Mouse (Mus musculus): Measurements from ENCODE around the gene Kif2a. TPM values are rescaled to one million over a fixed set of nuclear protein-coding genes. Genes with fewer than 3 reads are reported as not detected.

Gene Kif2a
- 31.7 and 31.8 TPM in 2 replicates for polyA plus RNA-seq (2012; rRNA removed)

DNA sequence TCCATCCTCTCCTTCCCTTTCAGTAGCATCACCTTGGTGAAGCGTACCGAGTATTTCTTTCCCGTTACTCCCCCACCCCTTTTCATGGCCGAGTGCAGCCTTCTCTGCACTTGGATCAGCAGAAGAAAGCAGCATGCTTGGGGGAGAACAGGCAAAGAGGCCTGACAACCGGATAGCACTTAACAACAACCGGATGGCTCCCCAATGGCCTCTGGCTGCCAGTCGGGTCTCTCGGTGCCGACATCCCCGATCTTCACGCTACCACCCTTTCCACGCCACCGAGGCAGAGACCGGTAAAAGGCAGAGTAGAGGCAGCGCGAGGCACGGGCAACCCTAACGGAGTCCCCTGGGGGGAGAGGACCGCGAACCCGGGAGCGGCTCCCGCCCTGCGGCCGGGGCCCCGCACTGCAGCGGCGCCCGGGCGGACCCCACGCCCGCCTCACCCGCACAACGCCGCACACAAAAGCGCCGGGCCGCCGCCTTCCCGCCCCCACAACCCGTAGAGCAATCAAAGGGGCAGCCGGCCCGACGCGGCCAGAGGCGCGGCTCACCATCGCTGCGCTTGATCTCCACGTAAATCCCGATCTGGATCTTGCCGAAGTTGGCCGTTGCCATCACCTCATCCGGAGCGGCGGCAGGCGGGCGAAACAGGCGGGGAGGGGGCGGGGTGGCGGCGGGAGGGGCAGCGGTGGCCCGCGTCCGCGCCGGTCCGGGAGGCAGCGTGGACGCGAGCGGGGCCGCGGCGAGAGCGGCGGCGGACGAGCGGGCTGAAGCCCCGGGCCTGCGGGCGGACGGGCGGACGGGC is at the start of gene Kif2a:
Kif2a (minus strand) TSS at position 666 of the 805 bp plus-strand sequence.
- peak within 1 kb of the TSS; percentile 87 for H3K27ac ChIP-seq (ENCODE audit: insufficient read depth, low read length)
- no peak for TF ChIP-seq POLR2A (IDR thresholded peaks at IDR 0.05; ENCODE audit: extremely low read depth, insufficient read depth, low read length)
- peak within 1 kb of the TSS; percentile 92 for H3K4me3 ChIP-seq (ENCODE audit: insufficient read depth, low read length)
- peaks cover 3% of the 10 kb centered on the region for H3K4me1 ChIP-seq (ENCODE audit: control insufficient read depth, insufficient read depth, low read length)

DNA sequence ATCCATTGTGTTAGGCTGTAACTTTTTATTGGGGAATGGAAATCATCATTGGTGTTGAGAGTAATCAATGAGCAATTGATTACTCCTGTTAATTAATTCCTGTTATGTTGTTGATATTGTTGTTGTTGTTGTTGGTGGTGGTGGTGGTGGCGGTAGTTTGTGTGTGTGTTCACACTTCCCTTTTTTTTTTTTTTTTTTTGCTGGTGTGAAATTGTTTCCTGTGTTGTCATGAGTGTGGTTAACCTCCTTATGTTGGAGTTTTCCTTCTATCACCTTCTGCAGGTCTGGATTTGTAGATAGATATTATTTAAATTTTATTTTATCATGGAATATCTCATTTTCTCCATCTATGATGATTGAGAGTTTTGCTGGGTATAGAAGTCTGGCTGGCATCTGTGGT is 47.1 kb upstream of the Kif2a start:
- Histone ChIP-seq H3K4me1 (ENCODE audit: control insufficient read depth, insufficient read depth, low read length) (no peaks in the 10 kb centered on the region), H3K4me3 (ENCODE audit: insufficient read depth, low read length) (no peak overlapping the region), H3K27ac (ENCODE audit: insufficient read depth, low read length) (no peak overlapping the region)
- no peak for TF ChIP-seq CTCF (IDR thresholded peaks at IDR 0.05; ENCODE audit: extremely low read depth, insufficient read depth, low read length)
- no peak for TF ChIP-seq POLR2A (IDR thresholded peaks at IDR 0.05; ENCODE audit: extremely low read depth, insufficient read depth, low read length)

DNA sequence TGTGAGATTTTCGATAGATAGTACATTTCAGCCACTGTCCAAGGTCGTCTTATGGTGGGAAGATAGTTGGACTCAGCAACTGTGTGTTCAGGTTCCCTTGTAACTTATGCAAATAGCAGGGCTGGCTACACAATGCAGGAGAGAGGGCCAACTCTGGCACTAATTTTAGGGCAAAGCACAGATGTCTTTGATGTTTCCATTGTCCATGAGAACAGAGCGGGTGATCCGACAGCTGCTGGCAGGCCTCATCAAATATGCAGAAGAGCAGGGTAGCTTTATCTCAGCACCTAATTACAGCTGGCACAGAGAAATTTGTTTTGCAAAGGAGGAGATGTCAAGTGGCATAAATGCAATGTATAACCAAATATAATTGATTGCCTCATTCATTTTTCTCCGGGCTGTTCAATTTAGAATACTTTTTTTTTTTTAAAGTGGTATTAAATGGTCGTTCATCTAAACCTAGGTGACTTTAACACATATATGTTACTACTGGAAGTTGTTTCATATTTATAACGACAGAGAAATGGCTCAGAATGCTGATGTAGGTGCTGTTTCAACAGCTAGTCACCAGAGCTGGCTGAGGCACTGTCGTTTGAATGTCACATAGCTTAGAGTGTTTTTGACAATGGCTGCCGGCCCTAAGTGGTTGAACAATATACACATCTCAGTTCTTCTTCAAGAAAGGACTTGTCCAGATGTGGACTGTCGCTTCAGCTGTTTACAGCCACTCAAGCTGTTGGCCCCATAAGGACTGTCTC is 43.4 kb upstream of the Kif2a start:
- Histone ChIP-seq H3K4me3 (ENCODE audit: insufficient read depth, low read length) (no peak overlapping the region), H3K4me1 (ENCODE audit: control insufficient read depth, insufficient read depth, low read length) (no peaks in the 10 kb centered on the region), H3K27ac (ENCODE audit: insufficient read depth, low read length) (no peak overlapping the region)
- TF ChIP-seq CTCF (IDR thresholded peaks at IDR 0.05; ENCODE audit: extremely low read depth, insufficient read depth, low read length) (no peak), POLR2A (IDR thresholded peaks at IDR 0.05; ENCODE audit: extremely low read depth, insufficient read depth, low read length) (no peak)

DNA sequence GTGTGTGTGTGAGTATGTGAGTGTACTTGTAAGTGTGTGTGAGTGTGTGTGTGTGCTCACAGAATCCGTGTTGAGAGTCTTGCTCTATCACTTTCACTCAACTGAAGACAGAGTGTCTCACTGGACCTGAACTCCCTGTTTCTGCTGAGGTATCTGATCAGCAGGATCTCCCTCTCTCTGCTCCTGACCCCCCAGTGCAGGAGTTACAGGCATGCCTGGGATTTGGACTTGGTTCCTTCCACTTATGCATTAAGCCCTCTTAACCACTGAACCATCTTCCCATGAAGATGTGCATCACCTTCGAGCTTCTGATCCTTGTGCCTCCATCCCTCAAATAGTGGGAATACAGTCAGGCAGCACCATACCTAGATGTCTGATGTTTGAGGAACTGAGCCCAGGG is 42.3 kb upstream of the Kif2a start:
- Histone ChIP-seq H3K4me3 (ENCODE audit: insufficient read depth, low read length) (no peak overlapping the region), H3K27ac (ENCODE audit: insufficient read depth, low read length) (no peak overlapping the region), H3K4me1 (ENCODE audit: control insufficient read depth, insufficient read depth, low read length) (no peaks in the 10 kb centered on the region)
- TF ChIP-seq POLR2A (IDR thresholded peaks at IDR 0.05; ENCODE audit: extremely low read depth, insufficient read depth, low read length) (no peak), CTCF (IDR thresholded peaks at IDR 0.05; ENCODE audit: extremely low read depth, insufficient read depth, low read length) (no peak)

DNA sequence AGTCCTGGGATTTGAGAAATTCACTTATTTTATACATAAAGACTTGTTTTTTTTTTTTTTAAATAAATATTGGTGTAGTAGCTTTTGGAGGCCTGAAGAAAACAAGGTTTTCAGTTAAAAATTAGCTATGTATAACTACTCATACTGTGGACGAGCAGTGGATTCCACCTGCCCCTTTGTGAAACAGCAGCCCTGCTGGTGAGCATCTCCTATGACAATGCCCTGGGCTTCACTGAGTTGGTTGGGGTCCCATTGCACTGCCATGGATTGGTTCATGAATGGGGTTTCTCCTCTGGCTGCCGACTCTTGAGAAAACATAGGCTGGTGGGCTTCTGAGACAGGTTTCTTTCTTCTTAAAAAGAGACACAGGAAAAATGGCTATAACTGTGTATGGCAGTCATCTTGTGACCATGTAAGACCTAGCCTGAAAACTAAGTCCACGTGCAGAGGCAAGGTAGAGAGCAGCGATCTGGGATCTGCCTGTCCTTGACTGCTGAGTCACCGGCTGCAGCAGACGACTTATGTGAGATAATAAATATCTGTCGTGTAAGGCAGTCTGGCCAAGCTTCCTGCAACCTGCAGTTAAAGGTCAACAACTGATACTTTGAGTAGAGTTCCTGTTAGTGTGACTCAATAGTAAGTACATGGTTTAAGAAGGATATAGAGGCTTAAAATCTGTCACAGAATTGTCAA is 41.3 kb upstream of the Kif2a start:
- Histone ChIP-seq H3K4me3 (ENCODE audit: insufficient read depth, low read length) (no peak overlapping the region), H3K27ac (ENCODE audit: insufficient read depth, low read length) (no peak overlapping the region), H3K4me1 (ENCODE audit: control insufficient read depth, insufficient read depth, low read length) (no peaks in the 10 kb centered on the region)
- TF ChIP-seq POLR2A (IDR thresholded peaks at IDR 0.05; ENCODE audit: extremely low read depth, insufficient read depth, low read length) (no peak), CTCF (IDR thresholded peaks at IDR 0.05; ENCODE audit: extremely low read depth, insufficient read depth, low read length) (no peak)

DNA sequence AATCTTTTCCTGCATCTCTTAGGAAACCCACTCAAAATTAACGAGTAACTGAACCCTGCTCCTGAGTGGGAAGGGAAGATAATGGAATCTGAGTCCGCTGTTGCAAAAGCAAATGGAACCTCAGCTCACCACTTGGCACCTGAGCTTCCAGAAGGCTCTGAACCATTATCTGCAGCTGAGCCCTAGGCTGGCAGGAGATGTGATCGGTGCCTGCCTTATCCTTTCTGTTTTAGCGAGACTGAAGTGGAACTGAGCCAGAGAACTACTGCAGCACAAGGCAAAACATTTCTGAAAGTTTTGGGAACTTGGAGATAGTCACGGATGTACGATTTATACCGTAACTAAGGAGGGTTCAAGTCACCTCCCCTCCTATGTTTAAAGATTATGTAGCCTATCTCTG is 38.2 kb upstream of the Kif2a start:
- H3K27ac ChIP-seq (ENCODE audit: insufficient read depth, low read length): no peak overlapping the region
- TF ChIP-seq CTCF (IDR thresholded peaks at IDR 0.05; ENCODE audit: extremely low read depth, insufficient read depth, low read length) (no peak), POLR2A (IDR thresholded peaks at IDR 0.05; ENCODE audit: extremely low read depth, insufficient read depth, low read length) (no peak)
- H3K4me3 ChIP-seq (ENCODE audit: insufficient read depth, low read length): no peak overlapping the region
- no peaks in the 10 kb centered on the region for H3K4me1 ChIP-seq (ENCODE audit: control insufficient read depth, insufficient read depth, low read length)

DNA sequence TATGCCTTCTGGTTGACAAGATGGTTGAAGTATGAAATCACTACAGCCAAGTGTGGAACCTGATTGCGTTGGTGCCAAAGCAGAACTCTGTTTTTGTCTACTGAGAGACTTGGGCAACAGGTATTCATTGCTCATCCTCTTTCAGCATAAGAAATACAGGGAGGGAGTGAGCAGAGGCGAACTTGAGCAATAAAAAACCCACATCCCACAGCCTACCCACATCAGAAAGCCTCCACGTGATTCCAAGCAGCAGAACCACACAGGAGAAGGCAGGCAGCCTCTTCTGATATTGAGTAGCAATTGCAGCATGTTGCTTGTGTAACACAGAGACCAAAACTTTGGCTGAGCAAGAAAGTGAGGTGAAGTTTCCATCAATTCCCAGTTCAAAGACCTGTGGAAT is 37.5 kb upstream of the Kif2a start:
- H3K4me1 ChIP-seq (ENCODE audit: control insufficient read depth, insufficient read depth, low read length): no peaks in the 10 kb centered on the region
- TF ChIP-seq POLR2A (IDR thresholded peaks at IDR 0.05; ENCODE audit: extremely low read depth, insufficient read depth, low read length) (no peak), CTCF (IDR thresholded peaks at IDR 0.05; ENCODE audit: extremely low read depth, insufficient read depth, low read length) (no peak)
- no peak overlapping the region for H3K4me3 ChIP-seq (ENCODE audit: insufficient read depth, low read length)
- no peak overlapping the region for H3K27ac ChIP-seq (ENCODE audit: insufficient read depth, low read length)

DNA sequence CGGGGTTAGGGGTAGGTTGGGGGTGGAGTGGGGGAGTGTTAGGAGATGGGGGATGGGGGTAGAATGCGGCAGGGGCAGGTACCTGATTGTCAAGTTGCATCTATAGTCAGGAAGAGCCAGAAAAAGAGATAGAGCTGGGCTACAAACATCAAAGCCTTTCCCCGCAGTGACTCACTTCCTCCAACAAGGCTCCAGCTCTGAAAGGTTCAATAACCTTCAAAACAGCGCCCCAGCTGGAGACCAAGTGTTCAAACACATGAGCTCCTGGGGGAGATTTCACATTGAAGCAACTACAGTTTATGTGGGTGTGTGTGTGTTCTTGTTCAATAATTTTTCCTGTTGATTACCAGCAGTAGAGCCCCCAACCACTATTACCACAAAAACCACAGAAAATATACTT is 34.4 kb upstream of the Kif2a start:
- H3K27ac ChIP-seq (ENCODE audit: insufficient read depth, low read length): no peak overlapping the region
- no peaks in the 10 kb centered on the region for H3K4me1 ChIP-seq (ENCODE audit: control insufficient read depth, insufficient read depth, low read length)
- TF ChIP-seq CTCF (IDR thresholded peaks at IDR 0.05; ENCODE audit: extremely low read depth, insufficient read depth, low read length): no peak
- TF ChIP-seq POLR2A (IDR thresholded peaks at IDR 0.05; ENCODE audit: extremely low read depth, insufficient read depth, low read length): no peak
- H3K4me3 ChIP-seq (ENCODE audit: insufficient read depth, low read length): no peak overlapping the region

DNA sequence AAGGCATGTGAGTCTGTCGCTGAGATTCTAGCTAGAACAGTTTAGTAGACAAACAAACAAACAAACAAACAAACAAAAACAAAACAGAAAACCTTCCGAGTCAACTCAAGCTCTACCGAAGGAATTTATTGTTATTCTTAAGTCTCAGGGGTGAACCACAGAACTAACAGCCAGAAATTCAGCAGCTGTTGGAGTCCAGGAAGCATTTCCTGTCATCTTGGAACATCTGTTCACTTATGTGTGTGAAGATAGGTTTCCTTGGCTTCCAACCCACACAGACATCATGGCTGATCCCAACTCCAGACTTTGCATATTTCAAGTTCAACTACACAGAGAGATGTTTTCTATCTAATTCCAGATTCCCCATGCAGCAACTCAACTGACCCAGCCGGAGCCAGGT is 32.6 kb upstream of the Kif2a start:
- TF ChIP-seq POLR2A (IDR thresholded peaks at IDR 0.05; ENCODE audit: extremely low read depth, insufficient read depth, low read length) (no peak), CTCF (IDR thresholded peaks at IDR 0.05; ENCODE audit: extremely low read depth, insufficient read depth, low read length) (no peak)

More for the DNA sequence above, 32.6 kb upstream of the Kif2a start:
- Histone ChIP-seq H3K27ac (ENCODE audit: insufficient read depth, low read length) (no peak overlapping the region), H3K4me1 (ENCODE audit: control insufficient read depth, insufficient read depth, low read length) (no peaks in the 10 kb centered on the region; the same call in 1 of the 2 replicates), H3K4me3 (ENCODE audit: insufficient read depth, low read length) (no peak overlapping the region)

Measured in cortical plate, adult 2 months (tissue).